Mouse (Mus musculus): ENCODE results near the gene Eif3m.
"Not testable (repeated sequence)": the region's sequence is repeated elsewhere in the genome, so short reads cannot be mapped to it uniquely, and the experiment has no call there.

GRCm38 (mm10) chr2:105025610-105026009 lies 8.7 kb upstream of the Eif3m start:
- not testable (repeated sequence) for TF ChIP-seq GATA1 (IDR thresholded peaks at IDR 0.05; ENCODE audit: borderline replicate concordance, low read length); FLI1 (IDR thresholded peaks at IDR 0.05; ENCODE audit: low read length)

All from megakaryocyte, embryonic 14.5 days (primary cell).